Mouse (Mus musculus) cerebellum, adult 8-10 months (tissue): ENCODE data around the gene Terb2.

Experiments
- DNase-seq: peaks from one replicate; pipeline ENCODE4 v3.0.0; 2022

Gene Terb2

DNA sequence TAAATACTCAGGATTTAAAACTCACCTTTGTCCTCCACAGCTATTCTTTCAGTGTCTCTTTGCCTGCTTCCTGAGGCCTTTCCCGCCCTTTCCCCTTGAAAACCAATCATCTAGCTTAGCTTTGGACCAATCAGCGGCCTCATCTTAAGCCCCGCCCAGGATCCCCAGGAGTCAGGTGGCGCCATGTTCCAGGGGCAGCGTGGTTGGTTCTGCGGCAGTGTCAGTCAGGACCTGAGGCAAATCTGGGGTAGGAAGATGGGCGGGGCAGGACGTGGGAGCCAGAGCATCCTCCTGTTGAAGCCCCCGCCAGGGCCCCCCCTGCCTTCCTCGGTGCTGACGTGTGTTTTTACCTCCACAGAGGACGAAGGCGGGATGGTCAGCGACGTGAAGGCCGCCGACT lies at the start of gene Terb2, which contains the start of gene Patl2:
Gene Terb2, plus strand, starts transcription at position 167 of the 400 bp plus-strand sequence.
Gene Patl2, minus strand, starts transcription at position 84 of the 400 bp plus-strand sequence.
- no peak for DNase-seq

DNA sequence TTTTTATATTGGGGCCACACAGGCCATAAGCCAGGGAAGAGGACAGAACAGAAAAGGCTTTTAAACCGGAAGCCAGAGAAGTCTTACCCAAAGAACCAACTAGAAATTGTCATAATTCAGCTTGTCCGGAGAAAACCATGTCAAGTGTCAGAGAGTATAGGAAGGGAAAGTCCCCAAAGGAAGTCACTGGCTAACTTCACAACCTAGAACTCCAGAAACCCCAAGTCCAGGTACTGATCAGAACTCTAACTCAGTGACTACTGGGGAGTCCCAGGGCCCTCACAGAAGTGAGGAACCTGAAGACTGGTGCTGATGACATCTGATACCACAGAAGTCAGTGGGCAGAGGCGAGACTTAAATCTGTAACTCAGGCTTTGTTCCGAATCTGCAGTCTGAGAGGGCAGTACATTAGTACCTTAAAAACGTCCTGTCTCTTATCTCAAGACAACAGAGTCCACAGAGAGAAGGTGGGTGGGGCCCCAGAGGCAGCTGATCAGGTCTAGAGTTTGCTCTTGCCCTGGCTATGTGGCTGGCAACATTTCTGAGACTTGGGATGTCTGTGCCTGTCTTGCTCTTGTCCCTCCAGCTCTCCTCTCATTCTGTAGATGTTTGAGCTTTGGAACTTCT lies 48.1 kb upstream of the Terb2 start:
- no peak for DNase-seq

DNA sequence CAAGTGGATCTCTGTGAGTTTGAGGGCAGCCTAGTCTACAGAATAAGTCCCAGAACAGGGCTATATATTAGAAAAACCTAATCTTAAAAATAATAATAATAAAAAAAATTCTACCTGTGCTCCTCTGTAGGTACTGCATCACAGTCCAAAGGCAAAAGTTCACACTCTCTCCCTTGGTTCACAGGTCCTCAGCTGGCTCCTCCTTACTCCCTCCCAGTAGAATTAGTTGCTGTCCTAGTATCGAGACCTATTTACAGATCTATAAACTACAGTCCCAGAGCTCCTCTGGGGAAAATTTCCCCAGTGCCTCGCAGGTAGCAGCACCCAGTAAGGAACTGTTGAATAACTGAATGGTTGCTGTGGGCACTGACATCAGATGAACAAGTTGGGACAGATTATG lies 45.3 kb upstream of the Terb2 start:
- no peak for DNase-seq

DNA sequence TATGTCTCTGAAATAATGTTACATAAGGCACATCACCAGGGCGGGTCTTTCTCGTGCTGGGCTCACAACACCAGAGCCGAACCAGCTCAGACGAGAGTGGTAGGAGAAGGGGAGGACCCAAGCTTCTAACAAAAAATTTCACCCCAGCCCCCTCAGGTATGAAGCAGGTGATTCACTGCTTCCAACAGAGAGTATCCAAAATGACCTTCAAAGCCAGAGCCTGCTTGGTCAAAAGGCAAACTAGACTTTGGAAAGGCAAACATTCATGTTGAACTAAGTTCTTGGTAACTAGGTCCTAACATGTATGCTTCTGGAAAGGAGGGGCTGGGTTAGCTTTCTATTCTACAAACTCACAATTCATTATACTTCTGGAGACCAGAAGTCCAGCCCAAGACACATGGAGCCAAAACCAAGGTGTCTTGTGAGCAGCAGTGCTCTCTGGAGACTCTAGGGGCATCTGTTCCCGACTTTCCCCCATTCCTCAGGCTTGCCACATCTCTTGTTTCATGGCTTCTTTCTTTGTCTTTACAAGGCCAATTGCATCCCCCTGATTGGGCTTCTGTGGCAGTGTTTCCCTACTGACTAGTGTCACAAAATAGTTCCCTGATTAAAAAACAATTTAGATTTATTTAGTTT lies 44.6 kb upstream of the Terb2 start:
- no peak for DNase-seq

DNA sequence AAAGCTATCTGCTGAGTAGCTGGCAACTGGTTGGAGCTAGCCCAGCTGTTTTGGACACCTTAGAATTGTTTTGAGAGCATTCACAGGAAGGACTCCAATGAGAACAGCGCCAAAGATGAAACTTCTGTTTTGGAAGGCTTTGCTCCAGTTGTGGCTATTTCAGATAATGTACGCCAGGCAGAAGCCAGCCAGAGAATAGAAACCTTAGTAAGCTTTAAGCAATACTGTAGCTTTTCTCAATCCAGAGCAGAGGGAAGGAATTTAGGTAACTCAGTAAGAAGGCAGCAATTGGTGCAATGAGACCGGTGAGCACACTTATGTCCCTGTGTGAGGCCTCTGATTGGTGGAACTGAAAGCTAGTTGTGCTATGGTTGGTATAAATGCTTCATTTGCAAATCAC lies 43.0 kb upstream of the Terb2 start:
- no peak for DNase-seq

DNA sequence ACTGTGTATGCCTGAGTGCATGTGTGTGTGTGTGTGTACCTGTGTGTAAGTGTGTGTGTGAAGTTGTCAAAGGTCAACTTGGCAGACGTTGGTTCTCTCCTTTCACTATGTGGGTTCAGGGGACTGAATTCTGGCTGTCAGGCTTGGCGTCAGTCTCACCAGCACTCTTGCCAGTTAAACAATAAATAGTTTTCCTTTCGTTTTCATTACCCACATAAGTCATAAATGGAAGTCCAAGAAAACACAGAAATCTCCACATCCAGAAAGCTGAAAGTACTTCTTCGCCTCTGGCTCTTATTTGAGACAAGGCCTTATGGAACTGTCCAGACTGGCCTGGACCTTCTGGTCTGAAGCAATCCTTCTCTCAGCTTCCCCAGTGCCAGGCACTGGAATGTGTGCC lies 40.3 kb upstream of the Terb2 start:
- no peak for DNase-seq

DNA sequence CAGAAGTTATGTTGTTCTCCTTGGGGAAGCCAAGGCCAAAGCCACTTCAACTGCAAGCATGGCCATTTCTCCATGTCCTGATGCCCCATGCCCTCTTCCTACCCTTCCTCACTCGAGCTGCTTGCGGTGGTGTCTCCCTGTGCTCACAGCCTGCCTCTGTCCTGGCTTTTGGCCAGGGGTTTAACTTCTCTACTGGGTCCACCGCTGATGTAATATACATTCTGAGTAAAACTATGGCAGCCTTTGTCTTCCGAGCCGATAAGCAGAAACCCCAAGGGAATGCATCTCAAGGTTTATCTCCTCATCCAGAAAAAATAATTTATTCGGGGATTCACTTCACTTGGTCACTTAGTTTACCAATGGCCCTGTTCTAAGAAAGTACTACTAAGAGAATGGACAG lies 39.4 kb upstream of the Terb2 start:
- DNase-seq = no peak

DNA sequence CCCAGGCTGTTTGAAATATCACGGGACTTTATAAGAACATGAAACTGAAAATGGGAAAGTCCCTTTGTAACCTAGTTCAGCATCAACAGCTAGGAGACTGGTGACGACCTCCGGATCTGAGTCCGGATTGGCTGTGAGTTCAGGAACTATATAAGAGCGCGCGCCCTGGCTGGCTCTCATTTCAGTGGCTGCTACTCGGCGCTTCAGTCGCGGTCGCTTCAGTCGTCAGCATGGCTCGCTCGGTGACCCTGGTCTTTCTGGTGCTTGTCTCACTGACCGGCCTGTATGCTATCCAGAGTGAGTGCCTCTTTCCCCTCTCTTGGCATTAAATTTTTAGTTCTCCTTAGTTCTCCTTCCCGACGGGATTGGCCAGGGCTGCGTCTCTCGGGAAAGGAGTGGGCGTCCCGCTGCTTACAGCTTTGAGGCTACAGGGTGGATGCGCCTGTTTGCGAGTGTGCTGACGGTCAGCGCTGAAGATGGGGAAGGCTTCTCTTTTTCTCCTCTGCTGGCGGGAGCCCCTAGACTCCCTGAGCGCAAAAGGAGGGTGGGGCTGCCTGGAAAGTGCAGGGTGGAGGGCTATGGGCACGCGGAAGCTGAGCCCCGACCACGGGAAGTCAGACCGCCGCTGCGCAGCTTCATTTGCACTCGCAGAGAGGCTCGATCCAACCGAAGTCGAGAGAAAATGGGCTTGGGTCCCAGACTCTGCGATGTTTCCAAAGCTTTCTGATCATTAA lies 38.4 kb upstream of the Terb2 start, which contains the start of gene B2m:
Gene B2m, plus strand, starts transcription at position 179 of the 734 bp plus-strand sequence.
- DNase-seq = peak; percentile 86

DNA sequence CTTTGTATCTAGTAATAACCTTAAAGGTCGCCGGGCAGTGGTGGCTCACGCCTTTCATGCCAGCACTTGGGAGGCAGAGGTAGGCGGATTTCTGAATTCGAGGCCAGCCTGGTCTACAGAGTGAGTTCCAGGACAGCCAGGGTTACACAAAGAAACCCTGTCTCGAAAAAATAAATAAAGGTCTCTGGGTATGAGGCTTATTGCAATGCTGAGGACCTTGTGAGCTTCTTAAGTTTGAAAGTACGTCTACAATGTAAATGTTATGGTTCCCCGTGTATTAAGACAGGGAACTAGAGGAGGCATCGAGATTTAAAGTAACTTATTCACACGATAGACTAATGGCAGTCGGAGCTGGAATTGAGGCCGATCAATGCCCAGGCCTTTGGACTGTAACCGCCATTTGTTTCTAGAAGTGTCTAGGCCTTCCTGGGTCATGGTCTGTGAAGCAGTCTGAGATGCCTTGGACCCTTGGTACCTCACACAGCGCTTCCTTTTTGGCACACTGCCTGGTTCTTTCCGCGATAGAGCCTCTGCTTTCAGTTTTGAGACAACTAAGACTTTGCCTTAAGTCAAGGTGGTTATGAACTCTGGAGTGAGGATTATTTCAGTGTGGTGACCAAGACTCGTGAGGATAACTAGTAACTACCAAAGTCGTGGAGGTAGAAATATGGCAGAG lies 37.7 kb upstream of the Terb2 start:
- peak; percentile 8 for DNase-seq

DNA sequence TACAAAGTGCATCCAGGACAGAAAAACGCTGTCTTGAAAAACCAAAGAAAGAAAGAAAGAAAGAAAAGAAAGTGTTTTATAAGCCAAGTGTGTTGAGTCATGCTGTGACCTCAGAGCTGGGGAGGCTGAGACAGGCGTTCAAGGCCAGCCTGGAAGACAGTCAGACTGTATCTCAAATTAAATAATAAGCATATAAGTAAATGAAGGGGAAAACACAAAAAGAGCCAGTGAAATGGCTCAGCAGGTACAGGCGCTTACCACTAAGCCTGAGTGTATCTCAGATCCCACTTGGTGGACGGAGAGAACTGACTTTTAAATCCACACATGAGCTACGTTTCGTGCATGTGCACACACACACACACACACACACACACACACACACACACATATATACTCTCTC lies 36.8 kb upstream of the Terb2 start:
- no peak for DNase-seq

DNA sequence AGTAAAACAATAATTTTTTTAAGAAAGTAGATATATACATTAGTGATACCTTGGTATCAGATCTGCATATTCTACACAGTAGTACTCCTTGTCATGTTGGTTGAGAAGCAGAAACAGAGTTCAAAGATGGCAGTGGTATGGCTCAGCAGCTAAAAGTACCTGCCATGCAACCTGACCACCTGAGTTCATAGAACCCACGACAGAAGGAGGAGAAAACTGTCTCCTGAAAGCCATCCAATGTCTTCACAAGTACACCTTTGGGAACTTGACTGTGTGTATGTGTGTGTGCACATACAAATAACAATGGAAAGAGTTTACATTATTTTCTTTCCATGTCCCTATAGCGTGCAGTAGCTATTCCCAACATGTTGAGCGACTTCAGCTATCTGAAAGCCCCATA lies 36.4 kb upstream of the Terb2 start:
- DNase-seq = no peak

DNA sequence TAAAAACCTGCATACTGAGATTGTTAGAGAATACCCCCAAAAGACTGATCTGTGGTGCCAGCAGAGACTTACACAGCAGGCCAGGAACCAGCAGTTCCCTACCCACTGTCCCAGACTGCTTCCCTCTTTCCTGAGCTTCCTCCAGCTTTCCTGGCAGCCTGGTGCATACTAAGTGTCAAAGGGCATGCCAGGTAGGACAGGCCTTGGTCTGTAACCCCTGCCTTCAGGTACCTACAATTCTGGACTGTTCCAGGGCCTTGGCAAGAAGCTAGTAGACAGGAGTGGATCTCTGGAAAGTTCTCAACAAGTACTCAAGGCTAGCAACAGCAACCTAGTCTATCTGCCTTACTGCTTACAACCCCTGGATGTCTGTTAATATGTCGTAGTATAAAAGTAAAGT lies 34.9 kb upstream of the Terb2 start:
- DNase-seq = no peak

DNA sequence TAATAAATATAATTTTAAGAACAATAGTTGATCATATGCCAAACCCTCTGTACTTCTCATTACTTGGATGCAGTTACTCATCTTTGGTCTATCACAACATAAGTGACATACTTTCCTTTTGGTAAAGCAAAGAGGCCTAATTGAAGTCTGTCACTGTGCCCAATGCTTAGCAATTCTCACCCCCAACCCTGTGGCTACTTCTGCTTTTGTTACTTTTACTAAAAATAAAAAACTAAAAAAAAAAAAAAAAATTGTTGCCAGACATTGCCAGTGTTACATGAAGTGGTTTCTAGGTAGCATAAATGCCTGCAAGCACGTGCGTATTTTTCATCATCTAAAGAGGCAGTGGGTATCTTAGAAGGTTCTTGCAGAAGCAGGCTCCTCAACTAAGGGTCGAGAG lies 33.2 kb upstream of the Terb2 start:
- no peak for DNase-seq

DNA sequence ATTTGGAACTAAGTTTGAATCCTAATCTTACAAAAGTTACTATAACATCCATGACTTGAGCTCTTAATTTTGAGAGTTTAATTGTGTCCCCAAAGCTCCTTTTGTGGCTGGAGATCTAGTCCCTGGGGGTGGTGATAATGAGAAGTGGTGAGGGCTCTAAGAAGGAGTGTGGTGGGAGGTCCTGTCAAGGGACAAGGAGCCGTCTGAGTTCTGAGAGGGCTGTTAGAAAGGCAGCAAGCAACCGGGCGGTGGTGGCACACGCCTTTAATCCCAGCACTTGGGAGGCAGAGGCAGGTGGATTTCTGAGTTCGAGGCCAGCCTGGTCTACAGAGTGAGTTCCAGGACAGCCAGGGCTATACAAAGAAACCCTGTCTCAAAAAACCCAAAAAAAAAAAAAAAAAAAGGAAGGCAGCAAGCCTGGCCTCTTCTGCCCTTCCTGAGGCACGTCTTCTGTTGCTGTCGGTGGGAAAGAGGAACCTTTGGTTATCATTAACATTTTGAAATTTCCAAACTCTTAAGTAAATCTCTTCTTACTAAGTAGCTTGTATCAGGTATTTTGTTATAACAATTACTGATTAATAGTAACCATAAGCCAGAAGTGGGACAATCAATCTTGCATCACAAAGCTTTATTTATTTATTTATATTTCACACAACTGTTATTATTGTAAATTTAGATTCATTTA lies 32.2 kb upstream of the Terb2 start:
- DNase-seq = no peak

DNA sequence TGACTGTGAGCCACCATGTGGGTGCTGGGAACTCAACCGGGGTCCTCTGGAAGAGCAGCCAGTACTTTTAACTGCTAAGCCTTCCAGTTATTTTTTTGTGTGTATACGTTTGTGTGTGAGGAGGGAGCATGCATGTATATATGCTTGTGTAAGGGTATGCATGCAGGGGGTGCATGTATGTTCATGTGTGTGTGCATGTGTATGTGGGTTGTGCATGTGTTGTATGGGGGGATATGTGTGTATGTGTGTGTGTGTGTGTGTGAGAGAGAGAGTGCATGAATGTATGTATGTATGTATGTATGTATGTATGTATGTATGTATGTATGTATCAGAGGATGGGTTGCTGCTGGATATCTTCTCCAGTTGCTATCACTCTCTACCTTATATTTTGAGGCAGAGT lies 31.6 kb upstream of the Terb2 start:
- DNase-seq = no peak

DNA sequence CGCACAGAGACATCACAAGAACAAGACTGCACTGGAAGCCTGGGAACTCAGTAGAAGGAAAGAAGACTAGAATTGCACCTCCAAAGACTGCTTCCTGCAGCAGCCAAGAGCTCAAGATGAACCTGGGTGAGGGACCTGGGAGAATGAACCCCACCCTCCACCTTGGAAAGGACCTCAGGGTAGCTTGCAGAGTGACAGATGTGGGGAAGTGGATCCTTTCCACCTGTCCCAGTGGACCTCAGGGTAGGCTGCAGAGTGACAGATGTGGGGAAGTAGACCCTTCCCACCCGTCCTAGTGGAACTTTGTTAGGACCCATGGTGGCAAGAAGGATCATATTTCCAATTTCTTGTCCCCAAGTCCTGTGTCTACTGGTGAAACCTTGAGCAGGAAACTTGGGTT lies 30.8 kb upstream of the Terb2 start:
- DNase-seq = no peak

DNA sequence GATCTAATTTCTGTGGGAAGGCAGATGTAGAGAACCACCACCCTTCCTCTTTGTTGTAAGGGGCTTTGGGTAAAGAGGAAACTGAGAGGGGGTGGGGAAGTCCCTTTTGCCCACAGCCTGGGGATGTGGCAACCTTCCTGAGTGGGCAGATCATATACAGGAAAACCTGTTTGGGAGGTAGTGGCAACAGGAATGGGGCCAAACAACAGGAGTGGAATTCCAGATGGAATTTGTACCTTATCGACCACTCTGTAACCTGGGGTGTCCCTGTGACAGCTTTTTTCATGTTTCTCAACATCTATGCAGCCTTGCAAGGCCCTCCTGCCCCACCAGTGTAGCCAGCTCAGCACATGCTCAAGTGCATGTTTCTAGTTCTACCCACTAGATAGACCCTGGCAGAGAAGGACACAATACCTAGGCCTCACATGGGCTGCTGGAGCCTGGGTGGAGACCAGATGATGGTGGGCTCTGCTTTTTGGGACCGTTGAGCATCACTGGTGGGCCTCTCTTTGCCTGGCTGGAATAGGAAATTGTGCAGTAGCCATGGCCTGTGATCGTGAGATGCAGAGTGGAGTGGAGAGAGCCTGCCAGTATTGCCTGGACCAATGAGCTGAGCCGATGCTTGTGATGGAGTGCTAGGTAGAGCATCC lies 29.9 kb upstream of the Terb2 start:
- no peak for DNase-seq

DNA sequence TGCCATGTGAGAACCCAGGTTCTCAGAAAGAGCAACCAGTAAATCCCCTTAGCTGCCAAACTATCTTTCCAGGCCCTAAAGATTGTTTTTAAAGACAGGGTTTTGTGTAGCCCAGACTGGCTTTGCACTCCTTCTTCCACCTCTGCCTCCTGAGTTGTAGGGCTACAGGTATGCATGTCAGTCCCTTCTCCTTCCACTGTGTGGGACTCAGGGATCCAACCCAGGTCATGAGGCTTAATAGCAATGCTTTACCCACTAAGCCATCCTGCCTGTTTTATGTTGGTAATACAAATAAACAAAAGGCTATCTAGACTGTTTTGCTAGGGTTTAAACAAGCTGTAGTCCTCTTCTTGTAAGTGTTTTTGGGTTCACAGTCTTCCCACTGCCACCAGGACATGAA lies 28.5 kb upstream of the Terb2 start:
- DNase-seq = no peak

DNA sequence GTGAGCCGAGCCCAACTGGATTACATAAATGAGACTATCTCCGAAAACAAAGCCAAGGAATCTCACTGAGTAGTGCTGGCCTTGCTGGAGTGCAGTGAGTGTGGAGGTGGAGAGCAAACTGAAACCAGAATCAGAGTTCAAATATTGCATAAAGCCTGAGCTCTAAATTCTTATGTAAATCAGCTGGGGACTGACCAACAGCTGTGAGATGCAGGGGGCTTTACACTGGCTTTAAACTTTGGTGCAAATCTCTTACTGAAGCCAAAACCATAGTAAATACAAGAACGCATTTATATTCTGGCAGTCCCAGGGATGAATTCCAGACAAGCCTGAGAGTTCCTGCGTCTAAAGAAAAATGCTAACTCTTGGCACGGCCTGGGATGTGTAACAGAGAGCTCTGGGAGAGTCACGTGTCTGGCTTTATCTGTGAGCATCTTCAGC lies 27.7 kb upstream of the Terb2 start:
- DNase-seq = no peak

DNA sequence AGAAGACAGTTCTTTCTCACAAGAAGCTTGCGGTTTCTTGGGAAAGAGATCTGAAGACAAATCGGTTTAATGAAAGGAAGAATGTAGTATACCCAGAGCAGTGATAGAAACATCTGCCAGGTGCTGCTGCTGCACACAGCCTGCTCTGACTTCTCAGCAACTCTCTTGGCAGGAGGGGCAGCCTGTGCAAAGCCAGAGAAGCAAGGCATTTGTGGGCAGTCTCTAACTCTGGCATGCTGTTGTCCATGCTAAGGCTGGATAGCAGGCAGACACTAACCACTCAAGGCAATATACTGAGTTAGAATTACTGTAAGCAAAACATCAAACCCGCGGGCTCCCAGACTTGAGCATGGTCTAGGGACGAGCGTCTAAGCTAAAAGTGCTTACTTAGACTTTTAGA lies 26.4 kb upstream of the Terb2 start:
- no peak for DNase-seq

DNA sequence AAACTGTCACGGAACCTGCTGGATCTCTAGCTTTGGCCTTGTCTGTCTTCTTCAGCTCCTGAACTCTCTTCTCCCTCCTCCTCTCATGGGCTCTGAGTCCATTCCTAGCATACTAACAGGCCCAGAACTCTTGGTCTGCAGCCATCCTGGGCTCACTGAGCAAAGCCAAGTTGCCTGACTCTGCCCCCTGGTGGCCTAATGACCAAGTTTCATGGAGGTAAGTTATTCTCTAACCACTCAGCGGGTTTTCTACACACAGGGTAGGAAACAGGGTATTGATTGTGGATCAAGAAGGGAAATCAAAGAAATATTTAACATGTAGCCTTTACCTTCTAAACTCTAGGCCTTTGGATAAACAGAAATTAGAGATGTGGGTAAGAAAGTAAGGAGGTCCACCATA lies 25.4 kb upstream of the Terb2 start, which contains the start of gene Trim69:
Gene Trim69, plus strand, starts transcription at position 21 of the 400 bp plus-strand sequence.
- DNase-seq = peak; percentile 71

DNA sequence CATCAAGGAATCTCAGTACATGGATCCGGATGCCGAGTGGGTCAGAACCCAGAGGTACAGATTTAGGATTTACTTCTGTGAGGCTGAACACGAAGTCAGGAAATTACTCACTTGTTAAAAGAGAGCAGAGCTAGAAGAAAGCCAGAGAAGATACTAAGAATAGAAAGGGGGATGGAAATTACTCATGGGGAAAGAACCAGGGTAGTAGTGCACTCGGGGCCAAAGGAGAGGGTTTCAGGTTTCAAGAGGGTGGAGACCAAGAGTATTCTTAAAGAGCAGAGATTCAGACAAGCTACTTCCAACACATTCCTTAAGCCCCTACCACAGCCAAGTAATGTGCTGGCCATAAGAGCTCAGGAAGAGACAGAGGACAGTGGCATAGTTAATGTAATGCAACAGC lies 24.5 kb upstream of the Terb2 start:
- DNase-seq = no peak
